Mouse (Mus musculus): Measurements from ENCODE around the gene Hdhd3. TPM values are rescaled to one million over a fixed set of nuclear protein-coding genes. Genes with fewer than 3 reads are reported as not detected.
A peak's percentile ranks its signal among the peaks of the same experiment; 100 is the strongest.

Gene Hdhd3
- total RNA-seq, 2 experiments from 2014 or later = 8.3 to 10.3 TPM

GRCm38 (mm10) chr4:62468158-62468557, 35.1 kb downstream of the Hdhd3 start:
- intact Hi-C loops (cut with DNase I) = no loop called here
- Histone ChIP-seq H3K27ac (no peak overlapping the region), H3K4me3 (no peak overlapping the region)
- peak; percentile 38 for TF ChIP-seq CTCF (IDR thresholded peaks at IDR 0.05)
- DNase-seq (ENCODE audit: extremely low spot score in 1 of 2, low spot score in 2 of 2) = no peak

DNA sequence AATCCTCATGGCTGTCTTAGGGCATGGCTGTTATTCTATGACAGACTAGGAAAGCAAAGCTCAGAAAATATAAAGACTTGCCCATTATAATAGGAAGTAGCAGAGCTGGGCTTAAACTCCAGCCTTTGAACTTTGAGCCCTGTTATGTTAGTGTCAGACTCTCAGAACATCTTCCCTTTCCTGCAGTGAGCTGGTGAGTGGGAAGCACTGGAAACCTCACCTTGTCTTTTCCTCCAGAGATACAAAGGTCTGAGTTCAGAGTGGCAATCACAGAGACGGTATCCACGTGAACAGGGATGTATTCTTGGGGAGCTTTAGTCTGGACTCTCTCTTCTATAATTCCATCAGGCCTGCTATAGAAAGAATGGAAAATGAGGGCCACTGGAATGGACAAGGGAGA, 40.1 kb downstream of the Hdhd3 start:
- Histone ChIP-seq H3K27ac (no peak overlapping the region), H3K4me3 (no peak overlapping the region)
- TF ChIP-seq CTCF (IDR thresholded peaks at IDR 0.05) = no peak
- intact Hi-C loops (cut with DNase I) = no loop called here
- no peak for DNase-seq (ENCODE audit: extremely low spot score in 1 of 2, low spot score in 2 of 2)

GRCm38 (mm10) chr4:62460348-62460747, 42.9 kb downstream of the Hdhd3 start:
- DNase-seq (ENCODE audit: extremely low spot score in 1 of 2, low spot score in 2 of 2) = no peak
- no peak overlapping the region for H3K4me3 ChIP-seq
- no peak overlapping the region for H3K27ac ChIP-seq
- intact Hi-C loops (cut with DNase I) = no loop called here
- no peak for TF ChIP-seq CTCF (IDR thresholded peaks at IDR 0.05)

GRCm38 (mm10) chr4:62459081-62459480, 44.2 kb downstream of the Hdhd3 start:
- intact Hi-C loops (cut with DNase I) = loop anchor here (5.0 kb wide), 3 partner anchors 38 to 303 kb away; partner anchors contain the start of gene Alad
- TF ChIP-seq CTCF (IDR thresholded peaks at IDR 0.05) = no peak
- Histone ChIP-seq H3K4me3 (no peak overlapping the region), H3K27ac (no peak overlapping the region)
- DNase-seq (ENCODE audit: extremely low spot score in 1 of 2, low spot score in 2 of 2) = peak; percentile 22 to 25

GRCm38 (mm10) chr4:62454995-62455394, 48.3 kb downstream of the Hdhd3 start:
- Histone ChIP-seq H3K4me3 (no peak overlapping the region), H3K27ac (no peak overlapping the region)
- DNase-seq (ENCODE audit: extremely low spot score in 1 of 2, low spot score in 2 of 2) = peak in 1 of 2 experiments; percentile 28
- TF ChIP-seq CTCF (IDR thresholded peaks at IDR 0.05) = peak; percentile 72
- intact Hi-C loops (cut with DNase I) = loop anchor here (5.0 kb wide), 3 partner anchors 42 to 307 kb away; partner anchors contain the start of gene Alad

Other genes with a start within 250 kb of the Hdhd3 start
- gene Slc31a2, start 240.9 kb downstream of the Hdhd3 start, total RNA-seq (2021) = 1 to 10 TPM; 8.0 to 8.4 TPM
- 10 to 100 TPM; 35.1 to 41.0 TPM for gene Fkbp15, start 142.9 kb downstream of the Hdhd3 start, total RNA-seq (2021)
- 10 to 100 TPM; 11.8 to 12.9 TPM for gene Slc31a1, start 142.7 kb downstream of the Hdhd3 start, total RNA-seq (2021)
- 10 to 100 TPM; 42.3 to 43.4 TPM for gene Cdc26, start 94.8 kb downstream of the Hdhd3 start, total RNA-seq (2021)
- 10 to 100 TPM; 12.1 to 14.4 TPM for gene Prpf4, start 94.7 kb downstream of the Hdhd3 start, total RNA-seq (2021)
- not detected for gene Rnf183, start 68.2 kb downstream of the Hdhd3 start, total RNA-seq (2021)
- gene Wdr31, start 32.6 kb downstream of the Hdhd3 start, total RNA-seq (2021) = 1 to 10 TPM; 6.9 to 8.8 TPM
- gene Bspry, start 23.4 kb downstream of the Hdhd3 start, total RNA-seq (2021) = under 1 TPM; 0.38 to 0.40 TPM
- 10 to 100 TPM; 32.1 to 34.0 TPM for gene Alad, start 16.5 kb upstream of the Hdhd3 start, total RNA-seq (2021)
- 10 to 100 TPM; 20.4 to 21.5 TPM for gene Pole3, start 21.6 kb upstream of the Hdhd3 start, total RNA-seq (2021)
- under 1 TPM; 0.19 to 0.63 TPM for gene 4933430I17Rik, start 21.9 kb upstream of the Hdhd3 start, total RNA-seq (2021)
- 10 to 100 TPM; 25.8 to 27.3 TPM for gene Rgs3, start 56.4 kb upstream of the Hdhd3 start, total RNA-seq (2021)